Mouse (Mus musculus) forebrain, embryonic 12.5 days (tissue): ENCODE results near the gene Aacs. TPM values are rescaled to one million over a fixed set of nuclear protein-coding genes. Genes with fewer than 3 reads are reported as not detected.

Source experiments
- microRNA-seq: library from miRNA; unstranded; fragments of <30 nt; microRNA quantifications from one replicate; pipeline ENCODE4, GENCODE M21; 2017
- polyA plus RNA-seq: library from polyadenylated mRNA; unstranded; fragments of >200 nt; fragmentation: Nextera tagmentation; extraction: Ambion mirVana; gene quantifications from 2 replicates; pipeline ENCODE4 v1.2.1, GENCODE M21; 2016

Gene Aacs
- polyA plus RNA-seq, 1 experiment from 2014 or later = 62.3 TPM

Small RNAs within 50 kb of the gene (microRNA-seq; reads per million reads assigned to microRNA genes)
- gene Gm27551 = not detected

Other genes starting within 250 kb of the Aacs start
- gene Scarb1, start 134.7 kb upstream of the Aacs start, polyA plus RNA-seq = 31.5 and 38.7 TPM in 2 replicates
- 0.91 and 0.97 TPM in 2 replicates for gene Gm10382, start 86.5 kb upstream of the Aacs start, polyA plus RNA-seq
- gene Ubc, start 85.6 kb upstream of the Aacs start, polyA plus RNA-seq = 1,113 and 1,114 TPM in 2 replicates
- gene Dhx37, start 41.7 kb upstream of the Aacs start, polyA plus RNA-seq = 16.5 and 17.1 TPM in 2 replicates
- 37.4 and 43.0 TPM in 2 replicates for gene Bri3bp, start 34.2 kb upstream of the Aacs start, polyA plus RNA-seq
- 1.6 and 1.8 TPM in 2 replicates for gene Tmem132b, start 56.0 kb downstream of the Aacs start, polyA plus RNA-seq